Mouse (Mus musculus) liver, adult 2 months (tissue): ENCODE results near the gene Gm21983. TPM values are rescaled to one million over a fixed set of nuclear protein-coding genes. Genes with fewer than 3 reads are reported as not detected.
A peak's percentile ranks its signal among the peaks of the same experiment; 100 is the strongest.

ENCODE experiments used
- DNase-seq: peaks from one replicate; pipeline ENCODE4 v3.0.0-alpha.2; 2011; ENCODE audit warnings: low read depth, low spot score; ENCODE audit errors: extremely low read depth
- H3K27ac ChIP-seq: fragments of 200-500 bp; replicated peaks from 2 replicates; pipeline ENCODE4 v1.5.1; 2012; ENCODE audit warnings: low read depth, mild to moderate bottlenecking, control low read depth, inconsistent platforms, low read length; ENCODE audit not compliant: insufficient read depth
- H3K27me3 ChIP-seq: fragments of 200-500 bp; 2 replicates; pipeline ENCODE4 v1.6.1; 2012; ENCODE audit warnings: mild to moderate bottlenecking, moderate library complexity, low read length, inconsistent platforms; ENCODE audit not compliant: control insufficient read depth, insufficient read depth
- H3K36me3 ChIP-seq: fragments of 200-500 bp; 2 replicates; pipeline ENCODE4 v1.6.1; 2012; ENCODE audit warnings: low read length, inconsistent platforms; ENCODE audit not compliant: control insufficient read depth, insufficient read depth
- H3K4me1 ChIP-seq: fragments of 200-500 bp; 2 replicates; pipeline ENCODE4 v1.6.1; 2011; ENCODE audit warnings: low read length; ENCODE audit not compliant: control insufficient read depth, insufficient read depth
- H3K4me3 ChIP-seq: fragments of 200-500 bp; 2 replicates; pipeline ENCODE4 v1.5.1; 2011; ENCODE audit warnings: low read depth, mild to moderate bottlenecking, control low read depth, low read length, moderate library complexity; ENCODE audit not compliant: insufficient read depth
- H3K79me2 ChIP-seq: fragments of 200-500 bp; 2 replicates; pipeline ENCODE4 v1.6.1; 2012; ENCODE audit warnings: inconsistent platforms, mild to moderate bottlenecking, low read length, moderate library complexity; ENCODE audit not compliant: control insufficient read depth, insufficient read depth
- H3K9ac ChIP-seq: fragments of 200-500 bp; 2 replicates; pipeline ENCODE4 v1.6.1; 2012; ENCODE audit warnings: low read depth, mild to moderate bottlenecking, control low read depth, inconsistent platforms, low read length
- CTCF ChIP-seq: fragments of 200-500 bp; IDR thresholded peaks from 2 replicates; pipeline ENCODE4 v1.5.1; 2011; ENCODE audit warnings: low read depth, low read length, control low read depth
- POLR2A ChIP-seq: fragments of 200-500 bp; IDR thresholded peaks from 2 replicates; pipeline ENCODE4 v1.6.1; 2011; ENCODE audit warnings: low read length, control low read depth; ENCODE audit not compliant: insufficient read depth; ENCODE audit errors: extremely low read depth
- WGBS: fragments of 180-500 bp; shearing (Covaris S2); methylation state at CpG from one replicate; pipeline ENCODE4 v1.1.7; 2018; 5-methylcytosine and 5-hydroxymethylcytosine counted together
- polyA plus RNA-seq: library from polyadenylated mRNA; depleted of rRNA; stranded (reverse); fragments of >200 nt; gene quantifications from 2 replicates; pipeline ENCODE4 v1.2.3, GENCODE M21; 2012
- total RNA-seq: library from RNA; depleted of rRNA; stranded (reverse); fragments of >200 nt; gene quantifications from 2 replicates; pipeline ENCODE4 v1.2.3, GENCODE M21; 2014

The Gm21983 gene
- total and polyA plus RNA-seq, 2 experiments: 0.09 TPM; not detected in 1

DNA sequence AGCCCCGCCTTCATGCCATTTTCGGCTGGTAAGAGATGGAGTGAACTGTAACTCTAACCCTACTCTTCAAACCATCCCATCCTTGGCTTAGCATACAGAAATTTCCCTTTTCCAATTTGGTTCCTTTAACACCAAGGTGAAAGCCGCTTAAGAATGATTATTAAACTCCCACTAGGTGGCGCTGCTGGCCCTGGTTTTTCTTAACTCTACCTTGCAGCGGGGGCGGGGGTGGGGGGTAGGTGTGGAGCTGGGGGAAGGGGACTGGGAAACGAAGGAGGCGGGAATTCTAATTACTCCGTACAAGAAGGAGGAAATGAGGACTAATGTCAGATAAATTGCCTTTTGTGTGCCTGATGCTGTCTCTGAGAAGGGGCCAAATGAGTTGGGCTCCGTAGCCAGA is 48.3 kb downstream of the Gm21983 start:
- Histone ChIP-seq H3K4me1 (peaks cover 19% of the 10 kb centered on the region), H3K36me3 (peaks cover 43% of the 10 kb centered on the region), H3K9ac (0 out of 2 replicates have a peak overlapping the region, but pooled peaks have one; percentile 9), H3K79me2 (no peaks in the 10 kb centered on the region), H3K27ac (no peak overlapping the region), H3K27me3 (no peaks in the 10 kb centered on the region), H3K4me3 (no peak overlapping the region)
- peak; percentile 49 for DNase-seq
- TF ChIP-seq CTCF (peak; percentile 43), POLR2A (no peak)
- WGBS: 25% methylated on average over 10 of the region's 10 CpGs

DNA sequence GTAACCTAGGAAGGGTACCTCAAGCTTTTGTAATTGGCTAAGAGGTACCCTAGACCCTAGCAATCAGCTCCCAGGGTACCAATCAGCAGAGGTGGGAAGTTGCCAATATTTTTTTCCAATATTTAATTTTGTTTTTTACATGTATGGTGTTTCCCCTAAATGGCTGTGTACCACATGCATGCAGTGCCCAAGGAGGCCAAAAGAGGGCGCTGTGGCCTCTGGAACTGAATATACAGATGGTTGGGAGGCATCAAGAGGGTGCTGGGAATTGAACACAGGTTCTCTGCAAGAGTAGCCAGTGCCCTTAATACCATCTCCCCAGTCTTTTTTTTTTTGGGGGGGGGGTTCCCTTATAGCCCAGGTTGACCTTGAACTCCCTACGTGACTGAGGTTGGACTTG is 49.5 kb downstream of the Gm21983 start:
- WGBS: 61% methylated on average over 2 of the region's 2 CpGs
- H3K4me1 ChIP-seq: peaks cover 22% of the 10 kb centered on the region
- no peak overlapping the region for H3K4me3 ChIP-seq
- no peaks in the 10 kb centered on the region for H3K27me3 ChIP-seq
- H3K36me3 ChIP-seq: peaks cover 43% of the 10 kb centered on the region
- no peak overlapping the region for H3K27ac ChIP-seq
- DNase-seq: no peak
- TF ChIP-seq POLR2A: no peak
- peak; percentile 49 for TF ChIP-seq CTCF
- no peaks in the 10 kb centered on the region for H3K79me2 ChIP-seq
- H3K9ac ChIP-seq: no peak overlapping the region

DNA sequence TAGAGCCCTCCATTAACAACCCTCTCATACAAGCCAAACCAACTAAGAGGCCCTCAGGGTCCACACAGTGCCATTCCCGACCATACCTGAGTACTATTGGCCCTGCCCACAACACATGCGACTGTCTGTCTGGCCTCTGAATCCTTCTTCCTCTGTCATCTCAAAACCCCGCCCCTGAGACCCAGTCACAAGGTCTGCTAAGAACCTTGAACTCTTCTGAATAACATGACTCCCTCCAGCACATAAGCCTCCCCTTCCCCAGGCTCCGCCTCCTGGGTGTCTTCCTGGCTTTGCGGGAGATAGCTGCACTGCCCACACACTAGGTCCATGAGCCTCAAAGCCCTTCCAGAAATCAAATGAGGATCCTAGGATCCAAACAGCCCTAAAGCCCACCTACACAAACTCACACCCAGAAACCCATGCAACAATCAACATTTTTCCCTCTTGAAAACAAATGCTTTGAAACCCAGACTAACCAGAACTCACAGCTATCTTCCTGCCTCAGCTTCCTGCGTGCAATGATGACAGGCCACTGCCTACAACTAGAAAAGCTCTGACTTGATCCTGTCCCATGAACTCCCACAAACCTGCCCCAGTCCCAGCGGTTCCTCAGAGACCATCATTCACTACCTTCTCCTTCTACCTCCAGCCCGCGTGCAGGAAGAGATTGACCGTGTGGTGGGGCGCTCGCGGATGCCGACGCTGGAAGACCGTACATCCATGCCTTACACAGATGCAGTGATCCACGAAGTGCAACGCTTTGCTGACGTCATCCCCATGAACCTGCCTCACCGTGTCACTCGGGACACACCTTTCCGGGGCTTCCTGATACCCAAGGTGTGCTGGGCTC is 50.1 kb downstream of the Gm21983 start:
- Histone ChIP-seq H3K36me3 (peaks cover 46% of the 10 kb centered on the region), H3K27ac (peak overlapping the region; percentile 54), H3K27me3 (no peaks in the 10 kb centered on the region), H3K4me1 (peaks cover 22% of the 10 kb centered on the region), H3K9ac (no peak overlapping the region), H3K4me3 (no peak overlapping the region), H3K79me2 (no peaks in the 10 kb centered on the region)
- DNase-seq: peak; percentile 70
- TF ChIP-seq POLR2A (no peak), CTCF (no peak)
- 89% methylated on average over 22 of the region's 22 CpGs for WGBS

DNA sequence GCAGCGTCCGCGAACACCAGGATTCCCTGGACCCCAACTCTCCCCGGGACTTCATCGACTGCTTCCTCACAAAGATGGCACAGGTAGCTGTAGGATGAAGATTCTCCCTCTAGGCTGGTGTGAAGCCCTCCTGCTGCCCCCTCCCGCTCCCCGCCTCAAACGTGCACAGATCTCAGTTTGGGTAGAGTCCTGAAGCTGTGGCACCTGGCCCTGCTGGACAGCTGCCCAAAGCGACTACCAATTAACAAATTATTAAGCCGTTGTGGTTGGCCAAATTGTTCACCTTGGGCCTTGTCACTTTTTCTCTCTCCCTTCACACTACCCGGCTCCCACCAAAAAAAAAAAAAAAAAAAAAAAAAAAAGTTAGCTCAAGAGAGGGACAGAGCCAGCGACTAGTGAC is 51.1 kb downstream of the Gm21983 start:
- H3K27me3 ChIP-seq: no peaks in the 10 kb centered on the region
- H3K79me2 ChIP-seq: no peaks in the 10 kb centered on the region
- WGBS: 69% methylated on average over 12 of the region's 12 CpGs
- peak; percentile 60 for DNase-seq
- H3K4me3 ChIP-seq: no peak overlapping the region
- H3K9ac ChIP-seq: no peak overlapping the region
- H3K4me1 ChIP-seq: peaks cover 22% of the 10 kb centered on the region
- peak overlapping the region; percentile 54 for H3K27ac ChIP-seq
- no peak for TF ChIP-seq POLR2A
- H3K36me3 ChIP-seq: peaks cover 48% of the 10 kb centered on the region

DNA sequence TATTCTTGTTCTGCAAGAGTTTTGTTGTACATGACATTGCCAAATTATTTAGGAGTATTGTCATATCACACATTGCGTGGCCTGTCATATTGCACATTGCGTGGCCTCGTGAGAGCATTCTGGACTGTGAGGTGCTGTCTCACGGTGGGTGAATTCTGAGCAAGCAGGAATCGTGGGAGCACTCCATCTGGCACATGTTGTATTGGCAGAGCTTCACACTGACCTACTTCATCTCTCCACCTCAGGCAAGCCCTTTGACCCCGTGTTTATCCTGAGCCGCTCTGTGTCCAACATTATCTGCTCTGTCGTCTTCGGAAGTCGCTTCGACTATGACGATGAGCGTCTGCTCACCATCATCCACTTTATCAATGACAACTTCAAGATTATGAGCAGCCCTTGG is 51.9 kb downstream of the Gm21983 start:
- TF ChIP-seq CTCF (no peak), POLR2A (no peak)
- DNase-seq: peak; percentile 96

DNA sequence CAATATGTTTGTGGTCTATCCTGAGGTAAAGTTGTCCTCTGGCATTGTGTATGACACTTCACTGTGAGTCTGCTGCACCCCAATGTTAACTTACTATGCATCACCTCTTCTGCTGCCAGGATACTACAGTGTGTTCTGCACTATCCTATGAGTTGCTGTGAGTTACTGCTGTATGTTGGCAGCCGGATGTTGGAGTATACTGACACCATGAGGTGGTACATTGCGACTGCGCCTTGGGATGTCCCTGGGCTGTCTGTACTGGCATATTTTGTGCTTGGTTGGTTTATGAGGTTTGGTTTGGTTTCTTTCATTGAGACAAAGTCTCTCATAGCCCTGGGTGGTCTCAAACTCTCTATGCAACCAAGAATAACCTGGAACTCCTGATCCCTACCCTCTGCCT is 52.7 kb downstream of the Gm21983 start:
- WGBS: 43% methylated on average over 3 of the region's 3 CpGs
- DNase-seq: peak; percentile 65
- H3K27ac ChIP-seq: peak overlapping the region; percentile 41; the same call in 1 of the 2 replicates
- peaks cover 22% of the 10 kb centered on the region for H3K4me1 ChIP-seq
- H3K27me3 ChIP-seq: no peaks in the 10 kb centered on the region
- no peak overlapping the region for H3K9ac ChIP-seq
- H3K36me3 ChIP-seq: peaks cover 36% of the 10 kb centered on the region
- TF ChIP-seq CTCF (peak; percentile 66), POLR2A (no peak)
- H3K4me3 ChIP-seq: no peak overlapping the region
- H3K79me2 ChIP-seq: no peaks in the 10 kb centered on the region

More for the DNA sequence above, 51.9 kb downstream of the Gm21983 start:
- Histone ChIP-seq H3K9ac (no peak overlapping the region), H3K4me3 (no peak overlapping the region), H3K27me3 (no peaks in the 10 kb centered on the region), H3K4me1 (peaks cover 22% of the 10 kb centered on the region), H3K36me3 (peaks cover 44% of the 10 kb centered on the region), H3K79me2 (no peaks in the 10 kb centered on the region), H3K27ac (peak overlapping the region; percentile 41)
- 16% methylated on average over 13 of the region's 13 CpGs for WGBS
